Mouse (Mus musculus): ENCODE measurements around the gene Pmpcb.

DNA sequence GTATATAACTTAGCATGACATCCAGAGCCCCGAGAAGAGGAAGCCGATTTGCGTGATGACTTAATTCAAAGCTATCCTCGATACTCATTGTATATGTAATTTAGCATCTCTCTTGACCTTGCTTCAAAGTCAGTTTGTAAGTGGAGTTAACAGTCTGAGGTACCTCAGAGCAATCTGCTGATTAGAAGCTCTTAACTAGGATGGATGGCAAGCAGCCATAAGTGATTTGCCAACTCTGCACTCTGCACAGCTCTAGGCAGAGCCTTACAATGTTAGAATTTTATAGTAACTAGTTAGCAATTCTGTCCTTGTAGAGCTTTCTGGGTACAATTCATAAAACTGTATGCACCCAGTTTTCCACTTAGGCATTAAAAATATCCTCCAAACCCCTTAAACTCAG lies 30.4 kb upstream of the Pmpcb start:
- TF ChIP-seq MYOD1 (IDR thresholded peaks at IDR 0.05; ENCODE audit: control insufficient read depth, insufficient read length, low read depth) (no peak), CTCF (IDR thresholded peaks at IDR 0.05; ENCODE audit: control insufficient read depth, insufficient read depth, insufficient read length) (no peak), CEBPB (IDR thresholded peaks at IDR 0.05; ENCODE audit: low read depth) (no peak), MYOG (IDR thresholded peaks at IDR 0.05; ENCODE audit: control insufficient read depth, extremely low read depth, insufficient read length) (no peak), MAX (IDR thresholded peaks at IDR 0.05) (no peak)

All from C2C12 (cell line).